Mouse (Mus musculus): ENCODE results near the gene Ssh1.

DNA sequence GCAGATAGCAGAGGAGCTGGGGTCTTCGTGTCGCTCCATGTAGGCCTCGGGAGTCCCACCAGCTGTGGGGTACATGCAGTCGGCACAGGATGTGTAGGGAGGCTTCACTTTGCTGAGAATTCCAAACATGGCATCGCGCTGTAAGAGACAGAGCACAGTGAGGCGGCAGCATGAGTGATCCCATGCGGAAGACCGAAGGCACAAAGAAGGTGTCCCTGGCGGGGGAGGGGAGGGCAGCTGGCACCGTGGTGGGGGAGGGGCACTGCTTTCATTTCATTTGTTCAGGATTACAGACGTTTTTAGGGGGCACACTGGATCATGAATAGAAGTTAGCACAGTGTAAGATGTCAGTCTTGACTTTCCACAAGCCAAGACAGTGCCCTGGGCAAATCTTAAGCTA lies 50.4 kb downstream of the Ssh1 start:
- TF ChIP-seq ZNF384 (IDR thresholded peaks at IDR 0.05; ENCODE audit: low read depth, low read length) (no peak), HCFC1 (IDR thresholded peaks at IDR 0.05; ENCODE audit: borderline replicate concordance, insufficient read depth, low read length) (no peak), MAFK (IDR thresholded peaks at IDR 0.05; ENCODE audit: insufficient read depth, low read depth, low read length) (no peak), CHD2 (IDR thresholded peaks at IDR 0.05; ENCODE audit: low read depth, low read length) (no peak)

Measured in ES-E14 (cell line).